Mouse (Mus musculus) thymus, postnatal 14 days (tissue): ENCODE data around the gene Ttc21b.

ENCODE experiments used
- DNase-seq: peaks from one replicate; pipeline ENCODE4 v3.0.0; 2021

Ttc21b gene

DNA sequence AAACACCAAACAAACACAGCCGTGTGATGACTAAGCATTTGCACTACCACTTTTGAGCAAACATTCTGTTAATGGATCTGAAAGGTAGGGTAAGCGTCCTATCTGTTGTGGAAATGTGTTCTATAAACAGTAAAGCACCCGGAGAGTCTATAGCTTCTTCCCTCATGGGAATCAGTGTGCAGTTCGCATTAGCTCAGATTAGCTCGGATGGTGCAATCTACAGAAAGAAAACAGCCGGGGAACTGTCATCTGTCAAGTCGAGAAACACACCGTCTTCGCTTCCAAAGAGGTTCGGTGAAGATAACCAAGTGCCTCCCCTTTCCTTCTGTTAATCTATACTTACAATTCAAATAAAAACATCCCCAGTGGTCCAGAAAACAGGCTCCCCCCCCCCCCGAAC lies 85.7 kb downstream of the Ttc21b start:
- no peak for DNase-seq

DNA sequence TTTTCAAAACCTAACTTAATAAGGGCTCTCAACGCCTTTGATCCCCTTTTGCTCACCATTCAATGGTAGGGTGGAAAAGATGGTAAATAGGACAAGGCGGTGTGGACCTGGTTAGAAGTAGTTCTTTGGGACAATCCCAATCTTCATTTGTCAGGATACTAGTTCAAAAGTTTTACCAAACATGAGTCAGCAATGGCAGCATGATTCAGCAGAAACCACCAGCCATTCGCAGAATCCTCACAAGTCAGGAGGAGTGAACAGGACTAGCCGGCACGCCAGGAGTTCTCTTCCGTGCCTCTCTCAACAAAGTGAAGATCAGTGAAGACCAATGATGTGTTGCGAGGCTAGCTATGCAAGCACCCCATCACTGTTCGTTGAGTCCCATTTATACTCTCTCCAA lies 91.4 kb downstream of the Ttc21b start:
- no peak for DNase-seq

DNA sequence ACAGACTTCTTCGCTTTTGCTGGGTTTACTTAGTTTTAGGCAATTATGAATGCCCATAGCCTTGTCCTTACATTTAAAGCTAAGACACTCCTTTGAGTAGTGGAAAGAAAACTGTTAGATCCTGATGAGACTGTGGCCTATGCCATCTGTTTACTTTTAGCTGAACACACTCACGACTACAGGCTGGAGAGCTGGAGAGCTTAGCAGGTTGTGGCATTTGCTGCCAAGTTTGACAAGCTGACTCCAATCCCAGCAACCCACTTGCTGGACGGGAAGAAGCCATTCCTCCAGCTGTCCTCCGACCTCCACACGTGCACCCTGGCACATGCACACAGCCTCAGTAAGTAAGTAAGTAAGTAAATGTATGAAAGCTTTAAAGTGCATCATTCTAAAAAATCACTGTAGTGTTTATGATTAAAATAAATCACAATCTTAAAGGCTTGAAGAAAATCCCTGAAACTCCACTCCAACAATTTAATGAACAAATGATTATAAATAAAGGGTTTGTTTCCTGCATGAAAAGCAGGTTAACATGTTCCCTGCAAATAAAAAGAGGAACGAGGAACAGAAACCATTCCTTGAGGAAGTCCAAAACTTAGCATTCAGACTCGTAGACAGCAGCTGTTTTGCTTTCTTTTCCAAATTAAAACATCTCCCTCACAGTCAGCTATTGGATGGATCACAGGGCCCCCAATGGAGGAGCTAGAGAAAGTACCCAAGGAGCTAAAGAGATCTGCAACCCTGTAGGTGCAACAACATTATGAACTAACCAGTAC lies 98.1 kb downstream of the Ttc21b start:
- DNase-seq: no peak

DNA sequence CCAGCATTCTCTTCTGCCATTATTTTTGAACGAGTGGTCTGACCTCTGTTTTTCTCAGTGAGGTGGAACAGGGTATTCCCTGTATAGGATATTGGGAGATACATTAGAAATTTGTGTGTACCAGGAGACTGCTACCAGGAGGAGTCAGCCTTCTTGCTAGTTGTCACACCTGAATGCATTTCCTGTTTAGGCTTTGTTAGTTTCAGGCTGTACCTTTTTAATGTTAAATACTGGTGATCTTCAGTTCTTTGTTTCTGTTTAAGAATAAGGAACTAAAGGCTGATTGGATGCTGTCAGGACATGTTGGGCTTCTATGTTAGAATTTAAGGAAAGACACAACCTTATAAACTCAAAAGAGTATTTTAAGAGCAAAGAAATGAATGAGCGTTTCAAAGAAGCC lies 105.0 kb downstream of the Ttc21b start:
- DNase-seq: no peak

DNA sequence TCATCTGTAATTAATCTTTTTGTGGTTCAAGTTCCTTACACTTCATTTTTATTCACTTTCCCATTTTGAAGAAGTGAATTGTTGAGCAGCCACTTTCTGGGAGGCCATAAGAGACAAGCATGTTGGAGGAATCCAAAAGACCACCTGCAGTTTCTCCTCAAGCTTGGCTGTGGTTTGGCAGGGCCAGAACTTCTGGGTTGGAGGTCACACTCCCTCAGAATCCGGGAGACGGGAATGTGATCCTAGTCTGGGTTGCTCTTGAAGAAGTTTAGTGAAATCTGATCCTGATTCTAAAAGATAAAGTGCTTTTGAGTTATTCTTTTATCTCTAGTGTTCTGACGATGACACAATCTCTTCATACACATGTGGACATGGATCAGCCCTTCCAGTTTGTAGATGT lies 105.9 kb downstream of the Ttc21b start:
- DNase-seq: no peak

DNA sequence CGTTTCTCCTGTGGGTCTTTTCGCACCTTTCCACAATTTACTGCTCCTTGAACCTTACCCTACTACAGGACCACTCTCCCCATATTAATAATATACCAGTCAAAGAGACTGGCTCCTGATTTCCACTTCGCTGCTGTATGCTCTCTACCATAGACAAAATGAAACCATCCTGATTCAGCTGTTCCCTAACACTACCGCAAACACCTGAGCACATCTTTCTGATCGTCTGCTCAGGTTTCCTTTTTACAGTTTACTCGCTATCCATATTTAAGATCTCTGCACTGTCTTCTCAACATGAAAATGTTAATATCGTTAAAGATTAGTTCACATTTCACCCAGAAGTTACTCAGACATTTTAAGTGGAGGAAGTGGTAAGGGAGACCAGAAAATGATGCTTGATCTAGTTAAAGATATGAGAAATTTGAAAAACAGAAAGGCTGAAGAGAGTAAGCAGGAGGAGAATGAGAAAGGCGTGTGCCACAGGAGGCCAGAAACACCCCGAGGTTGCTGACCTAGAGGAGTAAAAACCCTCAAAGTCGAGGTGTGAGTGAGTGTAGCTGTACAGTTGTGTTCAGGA lies 107.7 kb downstream of the Ttc21b start:
- DNase-seq: no peak

DNA sequence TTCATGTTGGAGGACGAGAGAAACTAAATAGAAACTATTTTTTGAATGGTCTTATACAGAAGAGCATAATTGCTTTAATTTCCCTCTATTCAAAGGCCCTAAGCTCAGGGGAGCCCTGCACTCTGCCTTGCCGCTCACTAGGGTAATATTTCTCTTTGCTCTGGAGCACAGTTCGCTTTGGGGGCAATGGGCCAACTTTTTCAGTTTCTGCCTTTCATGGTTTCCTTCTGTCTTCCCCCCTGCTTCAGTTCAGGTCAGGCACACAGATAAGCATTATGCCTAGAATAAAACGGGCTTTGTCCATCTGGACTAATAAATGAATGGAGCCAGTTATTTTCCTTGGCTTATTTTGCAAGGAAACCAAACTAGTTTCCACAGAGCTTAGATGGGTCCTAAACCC lies 109.9 kb downstream of the Ttc21b start:
- DNase-seq: no peak

DNA sequence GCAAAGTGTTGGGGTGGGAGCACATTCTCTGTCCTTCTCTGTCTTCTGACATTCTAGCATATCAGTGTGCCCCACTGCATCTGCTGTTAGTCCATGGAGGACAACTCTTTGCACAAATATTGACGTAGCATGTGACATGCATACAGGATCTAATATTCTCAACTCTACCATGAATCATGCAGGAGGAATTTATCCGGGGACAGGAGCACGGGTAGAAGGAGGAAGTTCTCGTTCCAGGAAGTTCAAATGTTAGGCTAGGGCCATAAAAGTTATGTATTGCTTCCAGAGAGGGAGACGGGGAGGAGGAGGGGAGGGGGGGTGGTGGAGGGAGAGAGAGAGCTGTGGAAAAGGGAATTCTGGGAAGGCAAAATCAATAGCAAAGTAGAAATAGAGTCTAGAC lies 111.6 kb downstream of the Ttc21b start:
- DNase-seq: no peak

DNA sequence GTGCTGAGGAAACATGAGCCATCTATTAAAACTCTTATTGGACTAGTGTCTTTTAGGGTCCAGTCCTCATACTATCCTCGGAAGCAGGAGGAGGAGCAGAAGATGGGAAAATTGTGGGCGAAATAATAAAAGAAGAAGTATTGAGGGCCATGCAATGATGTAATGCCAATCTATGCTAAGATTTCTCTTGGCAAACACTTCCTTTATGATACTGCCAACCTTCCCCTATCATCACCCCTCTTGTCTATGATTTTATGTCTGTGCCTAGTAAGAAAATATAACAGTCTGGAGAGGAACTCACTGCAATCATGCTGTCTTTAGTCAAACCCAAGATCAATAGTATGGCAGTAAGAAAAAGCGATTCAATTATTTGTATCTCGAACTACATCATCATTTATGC lies 113.1 kb downstream of the Ttc21b start:
- no peak for DNase-seq

DNA sequence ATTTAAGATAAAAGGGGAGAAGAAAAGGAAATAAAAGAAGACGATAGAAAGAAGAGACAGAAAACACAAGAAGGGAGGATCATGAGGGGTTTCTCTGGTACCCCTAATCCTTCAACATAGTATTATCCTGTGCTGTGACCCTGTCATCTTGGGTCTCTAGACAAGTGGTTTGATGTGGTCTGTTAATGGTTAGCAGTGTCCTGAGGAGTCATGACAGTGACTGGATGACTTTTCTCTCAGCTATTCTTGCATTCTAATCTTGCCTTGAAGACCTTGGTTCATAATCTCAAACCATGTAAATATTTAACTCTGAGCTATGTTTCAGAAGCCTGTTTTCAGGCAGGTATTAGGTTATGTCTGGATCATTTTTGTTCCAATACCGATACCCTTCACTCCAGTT lies 113.7 kb downstream of the Ttc21b start:
- DNase-seq: no peak

DNA sequence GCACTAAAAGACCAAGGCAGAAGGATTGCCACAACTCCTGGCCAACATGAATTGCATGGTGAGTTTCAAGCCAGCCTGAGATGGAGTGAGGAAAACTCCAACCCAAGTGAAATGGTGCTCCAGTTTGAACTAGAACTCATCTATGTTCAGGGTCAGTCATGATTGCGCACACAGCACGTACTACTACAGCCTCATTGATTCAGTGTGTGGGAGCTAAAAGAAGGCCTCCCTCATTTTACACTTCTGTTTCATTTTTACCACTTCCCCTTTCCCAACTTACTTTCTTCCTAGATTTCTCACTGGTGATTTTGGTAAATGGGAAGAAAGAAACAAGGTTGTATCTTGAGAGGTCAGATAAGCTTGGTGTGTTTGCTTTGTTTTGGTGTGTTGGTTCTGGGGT lies 114.1 kb downstream of the Ttc21b start:
- no peak for DNase-seq

DNA sequence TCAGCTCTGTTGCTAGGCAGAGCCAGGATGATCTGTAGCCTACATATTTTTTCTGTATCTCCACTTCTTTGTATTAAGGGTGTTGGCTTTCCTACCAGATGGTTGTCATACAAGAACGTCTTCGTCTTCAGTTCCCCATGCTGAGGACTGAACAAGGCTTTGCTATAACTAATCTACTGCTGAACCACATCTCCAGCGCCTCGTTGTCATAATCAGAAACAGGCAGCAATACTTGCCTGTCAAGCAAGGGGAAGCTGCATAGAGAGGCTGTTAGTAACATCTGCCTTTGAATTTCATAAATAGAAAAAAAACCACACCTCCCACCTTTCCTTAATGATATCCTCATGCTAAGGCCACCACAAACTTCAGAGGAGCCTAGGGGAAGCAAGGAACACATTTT lies 116.2 kb downstream of the Ttc21b start:
- no peak for DNase-seq
